Mouse (Mus musculus): ENCODE results near the gene Zc3h4. TPM values are rescaled to one million over a fixed set of nuclear protein-coding genes. Genes with fewer than 3 reads are reported as not detected.
A peak's percentile ranks its signal among the peaks of the same experiment; 100 is the strongest.

Zc3h4 gene
- total RNA-seq, 2 experiments from 2014 or later: 29.0 to 29.9 TPM

- DNase-seq (ENCODE audit: low spot score): no peak
- intact Hi-C loops (cut with DNase I): loop anchor here (10.0 kb wide), 1 partner anchor 48 kb away; no protein-coding TSS in a partner anchor
Measured at GRCm38 (mm10) chr7:16422222-16422856, 21.6 kb downstream of the Zc3h4 start.

GRCm38 (mm10) chr7:16423731-16424130, 23.0 kb downstream of the Zc3h4 start:
- intact Hi-C loops (cut with DNase I): loop anchor here (10.0 kb wide), 1 partner anchor 49 kb away; no protein-coding TSS in a partner anchor

GRCm38 (mm10) chr7:16425721-16426120, 25.0 kb downstream of the Zc3h4 start:
- intact Hi-C loops (cut with DNase I): loop anchor here (1.0 to 10.0 kb wide), 2 partner anchors 29 to 51 kb away; no protein-coding TSS in a partner anchor
- no peak for DNase-seq (ENCODE audit: low spot score)

More at GRCm38 (mm10) chr7:16423731-16424130, 23.0 kb downstream of the Zc3h4 start:
- DNase-seq (ENCODE audit: low spot score): no peak

- DNase-seq (ENCODE audit: low spot score): peak; percentile 67
Measured at GRCm38 (mm10) chr7:16426129-16426729, 25.5 kb downstream of the Zc3h4 start.

GRCm38 (mm10) chr7:16433352-16433971, 32.8 kb downstream of the Zc3h4 start:
- intact Hi-C loops (cut with DNase I): no loop called here
- DNase-seq (ENCODE audit: low spot score): no peak

More at GRCm38 (mm10) chr7:16426129-16426729, 25.5 kb downstream of the Zc3h4 start:
- intact Hi-C loops (cut with DNase I): loop anchor here (1.0 to 10.0 kb wide), 2 partner anchors 30 to 51 kb away; no protein-coding TSS in a partner anchor

- DNase-seq (ENCODE audit: low spot score): no peak
- intact Hi-C loops (cut with DNase I): no loop called here
Measured at GRCm38 (mm10) chr7:16435088-16435487, 34.4 kb downstream of the Zc3h4 start.

- DNase-seq (ENCODE audit: low spot score): no peak
- intact Hi-C loops (cut with DNase I): no loop called here
Measured at GRCm38 (mm10) chr7:16441241-16441640, 40.5 kb downstream of the Zc3h4 start.

- no peak for DNase-seq (ENCODE audit: low spot score)
- intact Hi-C loops (cut with DNase I): no loop called here
Measured at GRCm38 (mm10) chr7:16451656-16452055, 50.9 kb downstream of the Zc3h4 start.

GRCm38 (mm10) chr7:16452587-16453073, 51.9 kb downstream of the Zc3h4 start, which contains the start of gene Tmem160:
Gene Tmem160 (plus strand): TSS chr7:16452779.
- peak; percentile 91 for DNase-seq (ENCODE audit: low spot score)
- intact Hi-C loops (cut with DNase I): no loop called here

GRCm38 (mm10) chr7:16453118-16453711, 52.5 kb downstream of the Zc3h4 start:
- peak; percentile 49 for DNase-seq (ENCODE audit: low spot score)
- intact Hi-C loops (cut with DNase I): no loop called here

GRCm38 (mm10) chr7:16455016-16455415, 54.3 kb downstream of the Zc3h4 start:
- DNase-seq (ENCODE audit: low spot score): no peak
- intact Hi-C loops (cut with DNase I): no loop called here

GRCm38 (mm10) chr7:16456289-16456688, 55.6 kb downstream of the Zc3h4 start:
- DNase-seq (ENCODE audit: low spot score): no peak
- intact Hi-C loops (cut with DNase I): no loop called here

- intact Hi-C loops (cut with DNase I): no loop called here
Measured at GRCm38 (mm10) chr7:16460566-16460965, 59.9 kb downstream of the Zc3h4 start.

GRCm38 (mm10) chr7:16461151-16461550, 60.4 kb downstream of the Zc3h4 start:
- no peak for DNase-seq (ENCODE audit: low spot score)
- intact Hi-C loops (cut with DNase I): no loop called here

More at GRCm38 (mm10) chr7:16460566-16460965, 59.9 kb downstream of the Zc3h4 start:
- no peak for DNase-seq (ENCODE audit: low spot score)

- no peak for DNase-seq (ENCODE audit: low spot score)
Measured at GRCm38 (mm10) chr7:16461705-16462104, 61.0 kb downstream of the Zc3h4 start.

GRCm38 (mm10) chr7:16463214-16463613, 62.5 kb downstream of the Zc3h4 start:
- peak; percentile 48 for DNase-seq (ENCODE audit: low spot score)
- intact Hi-C loops (cut with DNase I): loop anchor here (1.0 to 2.0 kb wide), 2 partner anchors 67 to 86 kb away; no protein-coding TSS in a partner anchor

More at GRCm38 (mm10) chr7:16461705-16462104, 61.0 kb downstream of the Zc3h4 start:
- intact Hi-C loops (cut with DNase I): loop anchor here (2.0 kb wide), 1 partner anchor 85 kb away; no protein-coding TSS in a partner anchor

- intact Hi-C loops (cut with DNase I): loop anchor here (1.0 to 2.0 kb wide), 2 partner anchors 26 to 154 kb away; no protein-coding TSS in a partner anchor
- DNase-seq (ENCODE audit: low spot score): peak; percentile 21
Measured at GRCm38 (mm10) chr7:16465160-16465559, 64.5 kb downstream of the Zc3h4 start.

- no peak for DNase-seq (ENCODE audit: low spot score)
- intact Hi-C loops (cut with DNase I): loop anchor here (1.0 to 2.0 kb wide), 2 partner anchors 26 to 153 kb away; no protein-coding TSS in a partner anchor
Measured at GRCm38 (mm10) chr7:16465568-16465967, 64.9 kb downstream of the Zc3h4 start.

GRCm38 (mm10) chr7:16466565-16466964, 65.9 kb downstream of the Zc3h4 start:
- intact Hi-C loops (cut with DNase I): no loop called here
- DNase-seq (ENCODE audit: low spot score): no peak

GRCm38 (mm10) chr7:16468115-16468514, 67.4 kb downstream of the Zc3h4 start:
- intact Hi-C loops (cut with DNase I): no loop called here
- no peak for DNase-seq (ENCODE audit: low spot score)
